Mouse (Mus musculus) layer of hippocampus, adult 11-12 months (tissue): Measurements from ENCODE around the gene Papss2.

Experiments used
- DNase-seq: peaks from one replicate; pipeline ENCODE4 v3.0.0; 2022; ENCODE audit warnings: low spot score

Papss2 gene

GRCm38 (mm10) chr19:32595506-32596286 is at the start of gene Papss2:
TSS of gene Papss2 (plus strand) at chr19:32595790.
- no peak for DNase-seq

GRCm38 (mm10) chr19:32547396-32547795 is 48.2 kb upstream of the Papss2 start:
- DNase-seq: no peak

- DNase-seq: peak; percentile 8
These were observed 47.4 kb upstream of the Papss2 start for GRCm38 (mm10) chr19:32548202-32548601.

- no peak for DNase-seq
These were observed 45.1 kb upstream of the Papss2 start for GRCm38 (mm10) chr19:32550446-32550845.

- DNase-seq: no peak
These were observed 44.1 kb upstream of the Papss2 start for GRCm38 (mm10) chr19:32551442-32551841.

- no peak for DNase-seq
These were observed 43.5 kb upstream of the Papss2 start for GRCm38 (mm10) chr19:32552106-32552505.

GRCm38 (mm10) chr19:32553310-32553709 is 42.3 kb upstream of the Papss2 start:
- DNase-seq: no peak

GRCm38 (mm10) chr19:32555257-32555656 is 40.3 kb upstream of the Papss2 start:
- peak; percentile 12 for DNase-seq

- no peak for DNase-seq
These were observed 28.6 kb upstream of the Papss2 start for GRCm38 (mm10) chr19:32567025-32567424.

GRCm38 (mm10) chr19:32567447-32567846 is 28.1 kb upstream of the Papss2 start:
- DNase-seq: no peak

- no peak for DNase-seq
These were observed 27.1 kb upstream of the Papss2 start for GRCm38 (mm10) chr19:32568470-32568869.

- no peak for DNase-seq
These were observed 26.5 kb upstream of the Papss2 start for GRCm38 (mm10) chr19:32568961-32569653.

GRCm38 (mm10) chr19:32569725-32570124 is 25.9 kb upstream of the Papss2 start:
- DNase-seq: no peak

GRCm38 (mm10) chr19:32572191-32572590 is 23.4 kb upstream of the Papss2 start:
- no peak for DNase-seq

GRCm38 (mm10) chr19:32573259-32573658 is 22.3 kb upstream of the Papss2 start:
- no peak for DNase-seq

GRCm38 (mm10) chr19:32574846-32575245 is 20.7 kb upstream of the Papss2 start:
- no peak for DNase-seq

GRCm38 (mm10) chr19:32577749-32578148 is 17.8 kb upstream of the Papss2 start:
- no peak for DNase-seq

- no peak for DNase-seq
These were observed 12.4 kb upstream of the Papss2 start for GRCm38 (mm10) chr19:32583091-32583766.

GRCm38 (mm10) chr19:32587727-32588126 is 7.9 kb upstream of the Papss2 start:
- no peak for DNase-seq

GRCm38 (mm10) chr19:32592749-32593148 is 2.8 kb upstream of the Papss2 start:
- DNase-seq: no peak

- DNase-seq: no peak
These were observed 1.7 kb upstream of the Papss2 start for GRCm38 (mm10) chr19:32593870-32594269.

- DNase-seq: no peak
These were observed 472 bp upstream of the Papss2 start for GRCm38 (mm10) chr19:32595131-32595505.

GRCm38 (mm10) chr19:32599006-32599405 is 3.4 kb downstream of the Papss2 start:
- no peak for DNase-seq
